Mouse (Mus musculus) liver (tissue): ENCODE measurements around the gene Htr7.

Experiments
- DNase-seq: peaks from one replicate; pipeline ENCODE4 v3.0.0-alpha.2; 2020; ENCODE audit warnings: mixed read lengths

The Htr7 gene

GRCm38 (mm10) chr19:35955698-35956097 is 101.6 kb downstream of the Htr7 start:
- no peak for DNase-seq

GRCm38 (mm10) chr19:35949888-35950287 is 107.4 kb downstream of the Htr7 start:
- no peak for DNase-seq

- DNase-seq, result no peak
Observed at GRCm38 (mm10) chr19:35924961-35925495, 132.3 kb downstream of the Htr7 start.

- DNase-seq, result no peak
Observed at GRCm38 (mm10) chr19:35924418-35924817, 132.9 kb downstream of the Htr7 start.
